Mouse (Mus musculus) lung, adult 2 months (tissue): ENCODE measurements at regions not wholly inside any gene's neighbourhood (a gene's known extent, or its start where the extent isn't known, plus 50 kb on each side); places are given as distances from the start of the nearest gene placed in this dataset.

Experiments used
- DNase-seq: peaks from one replicate; pipeline ENCODE4 v3.0.0; 2022
- H3K4me1 ChIP-seq: fragments of 200-500 bp; 2 replicates; pipeline ENCODE4 v1.6.1; 2011; ENCODE audit warnings: low read length; ENCODE audit not compliant: control insufficient read depth, insufficient read depth
- H3K4me3 ChIP-seq: fragments of 200-500 bp; replicated peaks from 2 replicates; pipeline ENCODE3; 2011; ENCODE audit warnings: low read depth, mild to moderate bottlenecking, control low read depth, low read length; ENCODE audit errors: extremely low read depth
- CTCF ChIP-seq: fragments of 200-500 bp; IDR thresholded peaks from 2 replicates; pipeline ENCODE4 v1.5.1; 2011; ENCODE audit warnings: mild to moderate bottlenecking, low read length, control low read depth; ENCODE audit not compliant: insufficient read depth
- POLR2A ChIP-seq: fragments of 200-500 bp; IDR thresholded peaks from 2 replicates; pipeline ENCODE4 v1.6.1; 2011; ENCODE audit warnings: low read depth, mild to moderate bottlenecking, control low read depth, low read length, borderline replicate concordance; ENCODE audit errors: extremely low read depth
- WGBS: fragments of 180-500 bp; shearing (Covaris S2); methylation state at CpG from one replicate; pipeline ENCODE4 v1.1.7; 2018; 5-methylcytosine and 5-hydroxymethylcytosine counted together

GRCm38 (mm10) chr3:103425812-103426430 lies 146.8 kb downstream of the Trim33 start:
- H3K4me1 ChIP-seq, result no peaks in the 10 kb centered on the region
- H3K4me3 ChIP-seq, result no peak overlapping the region
- 81% methylated on average over 19 of the region's 19 CpGs for WGBS
- no peak for DNase-seq
- TF ChIP-seq CTCF (no peak), POLR2A (no peak)

GRCm38 (mm10) chr3:103429227-103429788 lies 145.7 kb upstream of the Syt6 start:
- Histone ChIP-seq H3K4me3 (no peak overlapping the region), H3K4me1 (no peaks in the 10 kb centered on the region)
- TF ChIP-seq CTCF (peak; percentile 58), POLR2A (no peak)
- no peak for DNase-seq
- WGBS, result 12% methylated on average over 4 of the region's 5 CpGs

- H3K4me3 ChIP-seq, result no peak overlapping the region
- 51% methylated on average over 4 of the region's 4 CpGs for WGBS
- TF ChIP-seq CTCF, result no peak
- TF ChIP-seq POLR2A, result no peak
- no peaks in the 10 kb centered on the region for H3K4me1 ChIP-seq
- DNase-seq, result no peak
Measured at GRCm38 (mm10) chr3:103430131-103430530, 144.9 kb upstream of the Syt6 start.

GRCm38 (mm10) chr3:103432254-103432653 lies 142.8 kb upstream of the Syt6 start:
- no peak for DNase-seq
- 40% methylated on average over 5 of the region's 5 CpGs for WGBS

GRCm38 (mm10) chr3:103436902-103437603 lies 138.0 kb upstream of the Syt6 start:
- WGBS, result 75% methylated on average over 9 of the region's 9 CpGs

More at GRCm38 (mm10) chr3:103432254-103432653, 142.8 kb upstream of the Syt6 start:
- no peak for TF ChIP-seq CTCF
- no peak for TF ChIP-seq POLR2A
- H3K4me3 ChIP-seq, result no peak overlapping the region
- no peaks in the 10 kb centered on the region for H3K4me1 ChIP-seq

GRCm38 (mm10) chr3:103438791-103439354 lies 136.2 kb upstream of the Syt6 start:
- peak; percentile 60 for DNase-seq
- 40% methylated on average over 12 of the region's 12 CpGs for WGBS
- H3K4me3 ChIP-seq, result no peak overlapping the region
- H3K4me1 ChIP-seq, result no peaks in the 10 kb centered on the region
- TF ChIP-seq CTCF, result peak; percentile 75
- no peak for TF ChIP-seq POLR2A

More at GRCm38 (mm10) chr3:103436902-103437603, 138.0 kb upstream of the Syt6 start:
- H3K4me3 ChIP-seq, result no peak overlapping the region
- H3K4me1 ChIP-seq, result no peaks in the 10 kb centered on the region
- no peak for DNase-seq
- TF ChIP-seq CTCF (no peak), POLR2A (no peak)

- Histone ChIP-seq H3K4me3 (no peak overlapping the region), H3K4me1 (no peaks in the 10 kb centered on the region)
- WGBS, result 79% methylated on average over 6 of the region's 6 CpGs
- DNase-seq, result no peak
- TF ChIP-seq CTCF, result no peak
- no peak for TF ChIP-seq POLR2A
Measured at GRCm38 (mm10) chr3:103443247-103443646, 131.8 kb upstream of the Syt6 start.

GRCm38 (mm10) chr3:103445852-103446251 lies 129.2 kb upstream of the Syt6 start:
- WGBS, result 92% methylated on average over 8 of the region's 8 CpGs
- H3K4me3 ChIP-seq, result no peak overlapping the region
- no peak for TF ChIP-seq CTCF
- TF ChIP-seq POLR2A, result no peak
- no peaks in the 10 kb centered on the region for H3K4me1 ChIP-seq
- DNase-seq, result no peak

GRCm38 (mm10) chr3:103449851-103450250 lies 125.2 kb upstream of the Syt6 start:
- no peaks in the 10 kb centered on the region; the same call in 1 of the 2 replicates for H3K4me1 ChIP-seq
- no peak overlapping the region for H3K4me3 ChIP-seq
- TF ChIP-seq POLR2A, result no peak
- TF ChIP-seq CTCF, result no peak
- DNase-seq, result no peak
- WGBS, result 56% methylated on average over 7 of the region's 7 CpGs
